Mouse (Mus musculus) adrenal gland, adult (tissue): ENCODE results near the gene Cplx2.

ENCODE experiments used
- DNase-seq, 2 experiments: peaks; one replicate each; pipeline ENCODE4 v3.0.0; 2022 to 2023; ENCODE audit warnings: low spot score in 1 of 2; ENCODE audit not compliant: inconsistent age in 2 of 2

Gene Cplx2

DNA sequence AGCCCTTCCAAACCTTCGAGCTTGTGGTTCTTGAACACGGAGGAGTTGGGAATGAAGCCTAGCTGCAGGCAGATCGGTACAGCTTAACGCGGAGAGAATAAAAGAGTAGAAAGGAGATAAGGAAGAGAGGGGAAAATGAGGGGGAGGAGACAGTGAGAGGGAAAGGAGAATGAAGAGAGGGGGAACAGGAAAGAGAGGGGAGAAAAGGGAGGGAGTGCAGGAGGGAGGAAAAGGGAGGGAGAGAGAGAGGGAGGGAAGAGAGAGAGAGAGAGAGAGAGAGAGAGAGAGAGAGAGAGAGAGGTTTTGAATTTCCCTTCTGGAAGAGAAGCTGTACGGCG lies at the start of gene Cplx2:
TSS of gene Cplx2 (plus strand) at position 301 of the 338 bp plus-strand sequence.
- no peak for DNase-seq

- peak in 1 of 2 experiments; percentile 77 for DNase-seq
Observed at GRCm38 (mm10) chr13:54322396-54323306, 48.5 kb upstream of the Cplx2 start.

- DNase-seq, result no peak
Observed at GRCm38 (mm10) chr13:54323307-54324165, 47.6 kb upstream of the Cplx2 start.

GRCm38 (mm10) chr13:54324178-54324577 lies 47.0 kb upstream of the Cplx2 start:
- DNase-seq, result no peak

DNA sequence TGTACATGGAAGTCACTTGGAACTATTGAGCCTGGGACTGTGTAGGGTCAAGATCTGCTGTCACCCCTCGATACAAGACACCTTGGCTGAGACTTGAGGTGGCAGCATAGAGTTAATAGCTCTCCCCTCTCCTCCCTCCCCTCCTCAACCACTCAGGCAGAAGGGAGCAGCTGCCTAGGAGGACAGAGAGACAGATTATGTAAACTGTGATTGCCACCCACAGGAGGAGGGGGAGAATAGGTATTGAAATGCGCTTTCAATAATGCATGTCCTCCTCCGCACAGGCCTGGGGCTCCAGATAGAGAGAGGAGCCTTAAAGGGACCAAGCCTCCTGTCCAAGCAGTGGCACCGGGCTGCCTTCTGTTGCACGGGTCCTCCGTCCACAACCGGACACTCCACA lies 45.3 kb upstream of the Cplx2 start:
- no peak for DNase-seq

- no peak for DNase-seq
Observed at GRCm38 (mm10) chr13:54326686-54327447, 44.3 kb upstream of the Cplx2 start.

DNA sequence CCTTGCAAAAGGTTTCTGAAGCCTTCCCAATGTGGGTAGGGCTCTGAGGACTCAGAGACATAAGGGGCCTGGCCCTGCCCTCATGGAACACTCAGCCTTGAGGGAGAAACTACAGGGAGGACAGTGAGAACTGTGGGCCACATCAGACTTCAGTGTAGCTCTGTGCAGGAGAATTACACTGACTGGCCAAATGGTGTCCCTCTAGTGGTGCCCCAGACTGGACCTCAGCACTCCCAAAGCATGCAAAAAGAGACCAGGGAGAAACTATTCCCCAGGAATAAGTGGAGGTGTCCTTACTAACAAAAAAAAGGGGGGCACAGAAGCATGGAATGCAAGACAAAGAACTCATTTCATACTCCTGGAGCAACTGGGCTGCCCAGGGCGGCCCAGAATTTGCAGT lies 43.1 kb upstream of the Cplx2 start:
- DNase-seq, result no peak

DNA sequence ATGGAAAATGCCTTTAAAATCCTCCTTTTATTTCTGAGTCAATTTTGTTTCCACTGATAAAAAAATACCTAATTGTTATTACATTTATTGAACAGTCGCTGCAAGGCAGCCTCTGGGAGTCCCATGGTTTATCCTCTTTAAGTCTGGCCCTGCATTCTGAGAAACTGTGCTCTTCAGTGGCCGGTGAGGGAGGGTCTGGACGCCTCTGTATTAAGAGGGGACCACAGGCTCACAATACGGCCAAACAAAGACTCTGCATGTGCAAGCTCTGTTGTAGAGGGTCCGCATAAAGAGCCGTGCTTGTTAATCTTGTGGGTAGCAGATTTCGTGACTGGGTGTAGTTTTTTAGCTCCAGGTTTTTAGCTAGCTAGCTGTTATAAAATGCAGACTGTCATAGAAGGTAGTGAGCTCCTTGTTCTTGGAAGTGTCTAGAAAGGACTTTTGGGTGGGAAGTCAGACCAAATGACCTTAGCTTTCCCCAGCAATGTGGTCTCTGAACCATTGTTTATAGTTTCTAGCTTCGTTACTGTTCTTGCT lies 42.1 kb upstream of the Cplx2 start:
- no peak for DNase-seq

GRCm38 (mm10) chr13:54331825-54332675 lies 39.1 kb upstream of the Cplx2 start:
- DNase-seq, result peak; percentile 45 to 66

DNA sequence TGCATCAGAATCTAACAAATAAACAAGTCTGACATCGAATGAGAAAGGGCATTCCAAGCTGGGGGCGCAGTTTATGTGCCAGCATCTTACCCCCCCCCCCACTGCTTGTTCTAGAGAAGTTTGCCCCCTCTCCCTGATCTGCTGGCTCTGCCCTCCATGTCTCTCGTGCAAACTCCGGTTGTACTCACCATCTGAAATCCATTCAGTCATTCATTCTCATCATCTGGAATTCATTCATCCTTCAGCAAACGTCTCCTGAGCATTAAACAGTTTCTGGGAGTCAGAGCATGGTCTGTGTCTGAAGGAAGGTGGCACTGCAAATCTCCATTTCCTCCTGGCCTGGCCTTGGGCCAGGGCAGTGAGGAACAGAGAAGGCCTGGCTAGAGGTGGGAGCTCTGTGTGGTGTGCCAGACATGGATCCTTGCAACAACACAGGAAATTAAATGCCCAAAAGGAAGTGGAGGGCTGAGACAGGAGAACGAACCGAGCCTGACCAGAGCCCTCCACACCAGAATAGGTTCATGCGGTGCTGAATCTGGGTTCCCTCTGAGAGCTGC lies 38.1 kb upstream of the Cplx2 start:
- DNase-seq, result no peak

- DNase-seq, result no peak
Observed at GRCm38 (mm10) chr13:54337058-54337457, 34.1 kb upstream of the Cplx2 start.

DNA sequence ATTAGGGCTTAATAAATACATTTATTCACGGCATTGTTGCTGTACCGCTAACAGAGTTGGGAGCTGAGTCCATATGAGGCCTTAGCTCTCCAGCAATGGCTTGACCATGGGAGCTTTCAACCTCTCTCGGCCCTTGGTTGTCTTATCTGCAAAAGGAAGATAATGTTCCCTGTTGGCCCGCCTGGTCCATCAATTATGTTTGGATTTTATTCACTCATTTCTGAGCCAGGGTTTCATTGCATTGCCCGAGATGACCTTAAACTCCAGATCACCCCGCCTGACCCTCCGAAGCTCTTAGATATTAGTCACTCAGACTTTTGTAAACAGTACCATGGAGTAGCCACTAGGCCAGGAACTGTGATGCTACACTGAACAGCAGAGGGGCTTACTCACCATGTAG lies 33.6 kb upstream of the Cplx2 start:
- peak; percentile 88 to 91 for DNase-seq

DNA sequence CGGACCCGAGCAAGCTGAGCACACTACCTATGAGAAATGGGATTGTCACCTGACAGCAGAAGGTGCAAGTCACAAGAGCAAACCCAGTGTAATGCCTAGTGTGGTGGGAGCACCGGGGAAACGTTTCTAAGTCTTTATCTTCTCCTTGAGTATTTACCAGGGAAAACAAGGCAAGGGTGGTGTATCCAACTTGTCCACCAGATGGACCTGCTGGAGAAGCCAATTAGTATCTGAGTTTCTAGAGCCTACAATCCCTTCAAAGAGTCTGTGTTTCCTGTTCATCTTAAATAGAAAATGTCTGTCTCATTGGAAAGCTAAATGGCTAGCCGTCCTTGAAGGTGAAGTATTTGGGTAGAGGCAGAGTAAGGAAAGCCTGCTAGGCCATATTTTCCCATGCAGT lies 32.3 kb upstream of the Cplx2 start:
- DNase-seq, result no peak

DNA sequence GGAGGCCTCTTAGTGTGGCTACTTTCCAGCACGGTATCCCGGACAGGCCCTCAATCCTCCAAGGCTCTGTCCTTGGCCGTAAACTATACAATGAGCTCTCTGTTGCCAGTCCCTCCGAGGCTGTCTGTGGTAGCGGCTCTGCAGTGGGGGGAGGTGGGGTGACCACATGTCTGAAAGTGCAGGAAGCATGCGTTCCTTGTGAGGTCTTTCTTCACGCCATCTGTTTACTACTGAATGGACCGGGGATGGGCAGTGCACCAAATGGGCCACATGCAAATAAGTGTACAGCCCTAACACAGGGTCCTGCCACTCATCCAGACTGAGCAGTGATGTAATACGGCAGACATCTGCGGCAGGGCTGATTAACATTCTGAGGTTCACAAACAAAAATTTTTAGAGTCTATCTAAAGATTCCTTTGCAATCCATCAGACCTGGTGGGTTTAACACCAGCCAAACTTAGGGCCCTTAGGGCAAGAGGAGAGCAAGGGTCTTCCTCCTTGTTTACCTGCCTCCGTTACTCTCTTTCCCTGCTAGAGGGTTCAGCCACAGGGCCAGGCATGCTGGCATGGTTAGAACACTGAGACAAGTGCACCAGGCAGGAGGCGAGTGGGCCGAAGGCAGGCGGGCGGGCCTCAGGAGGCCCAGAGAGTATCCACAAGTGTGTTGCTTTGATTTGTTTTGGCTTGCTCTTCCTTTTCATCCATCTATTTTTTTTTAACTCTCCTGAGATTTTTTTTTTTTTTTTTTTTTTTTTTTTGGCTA lies 25.1 kb upstream of the Cplx2 start:
- no peak for DNase-seq

DNA sequence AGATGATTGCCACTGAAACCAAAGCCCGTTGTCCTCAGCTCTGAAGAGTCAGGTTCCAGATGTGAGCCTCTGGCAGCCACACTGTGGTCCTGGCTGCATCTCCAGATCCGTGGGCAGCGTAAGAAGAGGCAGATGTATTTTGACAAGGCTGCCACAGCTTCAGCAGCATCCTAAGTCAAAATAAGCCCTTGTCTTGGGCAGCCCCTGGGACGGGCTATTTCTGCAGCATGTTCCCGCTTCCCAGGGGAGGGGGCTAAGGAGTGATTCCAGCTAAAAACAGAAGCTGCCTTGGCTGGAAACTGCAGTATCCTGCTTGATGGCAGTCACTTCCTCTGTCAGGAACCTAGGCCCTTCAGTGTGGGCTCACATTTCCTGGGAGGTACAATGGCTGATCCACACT lies 23.1 kb upstream of the Cplx2 start:
- no peak for DNase-seq

DNA sequence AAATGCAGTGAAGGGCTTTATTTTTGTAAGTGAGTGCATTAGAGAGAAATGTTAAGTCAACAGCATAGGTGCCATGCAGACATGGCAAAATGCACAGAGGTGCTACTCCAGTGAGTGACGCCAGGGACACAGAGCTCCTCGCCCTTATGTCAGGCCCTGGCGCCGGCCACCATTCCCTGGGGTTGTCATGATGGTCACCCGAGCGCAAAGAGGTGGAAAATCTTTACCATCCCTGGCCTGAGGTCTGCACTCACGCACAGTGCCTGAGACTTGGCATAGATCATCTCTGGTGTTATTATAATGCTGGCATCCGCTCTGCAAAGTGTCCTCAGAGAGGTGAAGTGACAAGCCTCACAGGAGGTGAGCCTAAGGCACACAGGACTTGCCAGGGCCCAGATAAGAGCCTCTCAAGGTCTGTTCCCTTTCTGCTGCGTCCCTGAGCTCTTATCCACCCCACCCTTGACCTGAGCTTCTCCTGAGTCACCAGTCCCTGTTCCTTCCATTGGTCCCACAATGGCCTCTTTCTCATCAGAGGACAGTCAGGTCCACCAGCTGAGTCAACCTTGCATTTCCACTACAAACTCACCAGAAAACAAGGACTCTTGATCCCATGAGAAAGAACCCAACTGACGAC lies 21.9 kb upstream of the Cplx2 start:
- DNase-seq, result peak; percentile 82 to 86

DNA sequence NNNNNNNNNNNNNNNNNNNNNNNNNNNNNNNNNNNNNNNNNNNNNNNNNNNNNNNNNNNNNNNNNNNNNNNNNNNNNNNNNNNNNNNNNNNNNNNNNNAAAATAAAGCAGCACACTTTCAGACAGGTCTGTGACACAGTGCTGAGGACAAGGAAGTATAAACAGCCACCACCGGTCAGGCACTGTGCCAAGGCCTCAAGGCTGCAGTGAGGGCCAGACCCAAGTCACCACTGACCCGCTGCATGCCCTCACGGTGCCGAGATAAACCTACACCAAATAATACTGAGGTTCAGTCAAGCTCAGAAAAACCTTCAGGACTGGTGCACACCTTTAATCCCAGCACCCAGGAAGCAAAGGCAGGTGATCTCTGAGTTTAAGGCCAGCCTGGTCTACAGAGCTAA lies 13.7 kb upstream of the Cplx2 start:
- DNase-seq, result peak; percentile 90 to 92

GRCm38 (mm10) chr13:54359181-54359580 lies 12.0 kb upstream of the Cplx2 start:
- no peak for DNase-seq

GRCm38 (mm10) chr13:54364686-54365085 lies 6.5 kb upstream of the Cplx2 start:
- no peak for DNase-seq
